Mouse (Mus musculus): ENCODE results near the gene Gm8369.
"Not testable (repeated sequence)": the region's sequence is repeated elsewhere in the genome, so short reads cannot be mapped to it uniquely, and the experiment has no call there.

Gm8369 gene

GRCm38 (mm10) chr19:11513458-11513857 is 27.7 kb downstream of the Gm8369 start:
- DNase-seq (ENCODE audit: extremely low read depth, low read depth, low spot score): no peak

DNA sequence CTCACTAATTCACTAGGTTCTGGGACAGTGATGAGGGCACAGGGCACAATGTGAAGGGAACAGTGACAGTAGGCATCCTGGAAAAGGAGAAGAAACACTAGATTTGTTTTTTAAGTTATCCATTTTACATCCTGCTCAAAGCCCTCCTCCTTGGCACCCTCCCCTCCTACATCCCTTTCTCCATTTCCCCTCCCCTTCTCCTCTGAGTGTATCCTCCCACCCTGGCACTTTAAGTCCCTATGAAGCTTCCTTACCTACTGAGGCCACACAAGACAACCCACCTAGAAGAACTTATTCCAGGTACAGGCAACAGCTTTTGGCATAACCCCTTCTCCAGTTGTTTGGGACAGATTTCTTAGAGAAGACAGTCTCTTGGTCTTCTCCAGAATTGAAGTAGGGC is 30.5 kb downstream of the Gm8369 start, which contains the start of gene Ms4a6b:
Gene Ms4a6b (plus strand): TSS at position 267 of the 400 bp plus-strand sequence.
- DNase-seq (ENCODE audit: extremely low read depth, low read depth, low spot score): no peak

- DNase-seq (ENCODE audit: extremely low read depth, low read depth, low spot score): no peak
These were observed 31.1 kb downstream of the Gm8369 start for GRCm38 (mm10) chr19:11516845-11517244.

DNA sequence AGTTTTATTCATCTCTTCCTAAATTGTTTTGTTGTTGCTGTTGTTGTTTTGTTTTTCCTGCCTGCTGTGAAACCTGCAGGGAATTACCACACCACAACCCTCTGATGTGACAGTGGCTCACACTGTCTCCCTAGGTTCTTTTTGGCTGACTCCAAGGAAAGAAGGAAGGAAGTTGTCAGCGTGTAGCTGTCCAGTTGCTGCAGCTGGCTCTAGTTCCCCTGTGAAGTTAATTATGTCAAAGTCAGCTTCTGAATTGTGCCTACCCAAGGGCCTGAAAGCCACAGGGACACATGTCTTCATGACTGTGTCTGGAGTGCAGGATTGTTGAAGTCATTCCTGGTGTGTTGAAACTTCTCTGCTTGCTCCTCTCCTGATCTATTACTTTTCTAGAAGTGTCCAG is 31.6 kb downstream of the Gm8369 start:
- DNase-seq (ENCODE audit: extremely low read depth, low read depth, low spot score): not testable (repeated sequence)

DNA sequence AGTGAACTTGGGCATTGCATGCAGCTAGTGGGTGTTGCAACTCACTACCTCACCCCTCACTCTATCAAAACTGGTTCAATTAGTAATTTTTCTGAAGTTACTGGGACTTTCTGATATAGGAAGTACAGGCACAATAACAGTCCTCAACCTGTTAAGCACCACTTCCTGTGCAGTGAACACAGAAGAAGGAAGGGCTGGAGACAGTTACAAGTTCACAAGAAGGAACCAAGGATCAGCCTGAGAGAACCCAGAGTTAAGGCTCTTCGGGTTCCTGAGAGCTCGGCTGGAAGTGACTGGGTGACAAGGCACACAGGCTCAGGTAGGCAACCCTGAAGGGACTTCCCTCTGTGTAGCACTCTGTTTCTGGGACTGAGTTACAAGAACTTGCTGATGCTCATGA is 32.6 kb downstream of the Gm8369 start:
- DNase-seq (ENCODE audit: extremely low read depth, low read depth, low spot score): not testable (repeated sequence)

DNA sequence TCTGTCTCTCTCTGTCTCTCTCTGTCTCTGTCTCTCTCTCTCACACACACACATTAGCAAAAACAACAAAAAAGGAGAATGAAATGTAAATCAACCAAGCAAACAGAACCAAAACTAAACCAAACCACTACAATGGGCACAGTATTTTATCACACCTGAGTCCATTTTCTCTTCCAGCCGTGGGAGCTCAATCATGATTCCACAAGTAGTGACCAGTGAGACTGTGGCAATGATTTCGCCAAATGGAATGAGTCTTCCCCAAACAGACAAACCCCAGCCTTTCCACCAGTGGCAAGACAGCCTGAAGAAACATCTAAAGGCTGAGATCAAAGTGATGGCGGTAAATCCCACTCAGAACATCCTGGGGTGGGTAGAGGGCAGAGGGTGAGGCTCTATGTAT is 34.4 kb downstream of the Gm8369 start:
- no peak for DNase-seq (ENCODE audit: extremely low read depth, low read depth, low spot score)

GRCm38 (mm10) chr19:11533421-11533820 is 47.7 kb downstream of the Gm8369 start:
- no peak for DNase-seq (ENCODE audit: extremely low read depth, low read depth, low spot score)

- DNase-seq (ENCODE audit: extremely low read depth, low read depth, low spot score): no peak
These were observed 48.2 kb downstream of the Gm8369 start for GRCm38 (mm10) chr19:11533888-11534445.

GRCm38 (mm10) chr19:11536593-11536992 is 50.9 kb downstream of the Gm8369 start, which contains the start of gene Ms4a4d:
TSS of gene Ms4a4d (plus strand) at chr19:11536801.
- no peak for DNase-seq (ENCODE audit: extremely low read depth, low read depth, low spot score)

GRCm38 (mm10) chr19:11537336-11537735 is 51.6 kb downstream of the Gm8369 start:
- DNase-seq (ENCODE audit: extremely low read depth, low read depth, low spot score): no peak

DNA sequence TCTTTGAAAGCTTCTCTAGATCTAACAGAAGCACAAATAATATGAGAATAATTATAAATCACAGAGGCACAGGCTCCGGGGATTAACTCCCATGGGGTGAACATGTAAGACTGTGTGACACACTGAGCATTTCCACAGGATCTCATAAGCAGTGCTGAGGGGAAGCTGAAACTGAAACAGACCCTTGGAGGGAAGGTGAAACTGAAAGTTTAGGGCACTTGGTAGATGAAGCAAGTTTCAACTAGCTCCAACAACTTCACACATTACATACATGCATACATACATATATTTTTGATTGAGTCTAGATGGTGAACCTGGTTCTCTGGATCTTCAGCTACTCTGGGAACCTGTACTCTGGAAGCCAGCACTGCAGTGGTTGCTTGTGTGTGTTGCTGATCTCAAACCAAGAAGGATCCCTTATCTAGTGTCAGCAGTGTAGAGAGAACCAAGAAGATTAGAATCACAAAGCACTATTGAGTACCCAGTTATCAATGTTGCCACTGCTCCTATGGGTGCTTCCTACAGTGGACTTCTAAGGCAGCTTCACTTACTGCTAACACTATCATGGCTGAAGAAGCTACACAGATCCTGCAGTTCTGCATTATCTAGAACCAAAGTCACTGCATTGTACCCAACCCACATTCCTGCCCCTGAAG is 54.6 kb downstream of the Gm8369 start:
- DNase-seq (ENCODE audit: extremely low read depth, low read depth, low spot score): not testable (repeated sequence)

- not testable (repeated sequence) for DNase-seq (ENCODE audit: extremely low read depth, low read depth, low spot score)
These were observed 58.6 kb downstream of the Gm8369 start for GRCm38 (mm10) chr19:11544383-11544782.

DNA sequence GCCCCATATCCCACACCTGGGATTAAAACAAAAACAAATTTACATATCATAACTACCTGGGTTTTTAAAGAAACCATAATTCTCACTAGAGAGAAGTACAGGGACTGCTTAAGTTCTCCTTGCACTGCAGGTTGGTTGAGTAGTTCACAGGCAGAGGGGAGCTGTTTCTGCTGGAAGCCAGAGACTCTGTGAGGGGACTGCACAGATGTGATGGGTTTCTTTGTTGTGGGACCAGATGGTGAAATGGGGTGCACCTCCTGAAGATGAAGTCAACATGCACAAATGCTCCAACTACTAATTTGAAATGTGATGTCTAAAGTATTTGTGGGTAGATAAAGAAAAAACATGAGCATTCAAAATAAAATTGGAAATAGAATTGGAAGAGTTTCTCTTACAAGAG is 62.2 kb downstream of the Gm8369 start:
- no peak for DNase-seq (ENCODE audit: extremely low read depth, low read depth, low spot score)

DNA sequence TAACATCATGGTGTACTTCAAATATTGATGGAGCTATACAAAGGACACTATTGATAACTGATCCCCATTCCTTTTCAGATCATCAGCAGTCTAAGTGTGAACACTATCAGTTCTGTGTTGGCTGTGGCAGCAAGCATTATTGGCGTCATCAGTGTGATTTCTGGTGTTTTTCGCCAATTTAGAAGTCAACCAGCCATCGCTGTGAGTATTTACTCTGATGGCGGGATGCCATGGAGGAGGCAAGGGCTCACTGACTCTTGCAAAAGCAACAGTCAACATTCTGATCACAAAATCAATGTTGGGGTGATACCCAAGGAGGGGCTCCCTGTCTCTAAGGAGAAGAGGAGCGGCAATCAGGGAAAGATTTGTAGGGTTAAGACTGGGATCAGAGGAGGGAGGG is 69.0 kb downstream of the Gm8369 start:
- DNase-seq (ENCODE audit: extremely low read depth, low read depth, low spot score): no peak

DNA sequence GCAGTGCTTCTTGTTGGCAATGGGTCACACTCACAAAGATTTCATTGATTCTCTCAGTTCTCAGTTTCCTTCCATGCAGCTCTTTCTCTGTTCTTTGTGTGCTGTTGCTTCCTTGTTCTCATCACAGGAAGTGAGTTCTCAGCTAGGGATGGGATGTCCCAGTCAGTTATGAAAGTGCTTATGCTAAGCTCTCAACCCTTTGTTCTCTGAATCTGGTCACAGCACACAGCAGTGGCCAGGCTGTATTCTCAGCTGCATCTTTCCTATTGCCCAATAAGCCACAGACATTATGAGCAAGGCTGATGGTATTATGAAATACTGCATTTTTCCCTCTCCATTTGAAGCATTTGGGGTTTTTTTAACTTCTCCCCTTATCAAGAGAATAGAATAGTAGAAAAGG is 73.8 kb downstream of the Gm8369 start:
- not testable (repeated sequence) for DNase-seq (ENCODE audit: extremely low read depth, low read depth, low spot score)

All from fat pad, adult 2 months (tissue).